Mouse (Mus musculus): Measurements from ENCODE around the gene Ghsr. TPM values are rescaled to one million over a fixed set of nuclear protein-coding genes. Genes with fewer than 3 reads are reported as not detected.

Gene Ghsr
- total and polyA plus RNA-seq, 3 experiments = not detected

GRCm38 (mm10) chr3:27348462-27348861 is 22.7 kb upstream of the Ghsr start:
- Histone ChIP-seq H3K36me3 (replicated peaks in 1 of 2; ENCODE audit: control insufficient read depth in 1 of 2, insufficient read depth in 1 of 2, low read length in 1 of 2) (no peaks in the 10 kb centered on the region), H3K9ac (ENCODE audit: insufficient read depth, low read depth) (no peak overlapping the region), H3K4me2 (ENCODE audit: insufficient read depth, low read depth, poor library complexity, severe bottlenecking) (no peak overlapping the region), H3K4me1 (ENCODE audit: control insufficient read depth in 1 of 2, insufficient read depth in 2 of 2) (no peaks in the 10 kb centered on the region), H3K4me3 (replicated peaks in 1 of 3; ENCODE audit: low read depth in 2 of 3, low read length in 2 of 3, poor library complexity in 1 of 3) (no peak overlapping the region), H3K79me2 (replicated peaks; ENCODE audit: control insufficient read depth, extremely low read depth, insufficient read depth, poor library complexity, severe bottlenecking) (no peaks in the 10 kb centered on the region), H3K27me3 (replicated peaks) (no peaks in the 10 kb centered on the region), H3K9me3 (replicated peaks; ENCODE audit: low read length) (no peaks in the 10 kb centered on the region), H3K27ac (ENCODE audit: insufficient read depth, low read depth) (no peak overlapping the region)
- DNase-seq (ENCODE audit: extremely low read depth) = no peak
- in situ Hi-C loops (cut with MboI; ENCODE audit: low pct_ligation_motif_present, low pct_unique_long_range_greater_than_20kb, low sequenced_read_pairs) (no loop called here), dilution Hi-C loops (cut with MboI; ENCODE audit: extremely low pct_ligation_motif_present, extremely low pct_unique_long_range_greater_than_20kb, low sequenced_read_pairs) (no loop called here)
- TF ChIP-seq ZKSCAN1 (IDR thresholded peaks at IDR 0.05; ENCODE audit: borderline replicate concordance, low read depth, low read length) (no peak), HCFC1 (IDR thresholded peaks at IDR 0.05; ENCODE audit: low read depth, low read length) (no peak), NELFE (IDR thresholded peaks at IDR 0.05; ENCODE audit: low read depth, low read length) (no peak), ZMIZ1 (IDR thresholded peaks at IDR 0.05; ENCODE audit: low read depth, low read length) (no peak), E2F4 (IDR thresholded peaks at IDR 0.05; ENCODE audit: insufficient replicate concordance, low read depth, low read length) (no peak), CHD1 (IDR thresholded peaks at IDR 0.05; ENCODE audit: low read depth, low read length) (no peak), RCOR1 (conservative IDR thresholded peaks at IDR 0.05; ENCODE audit: low read depth, low read length) (no peak), MYC (IDR thresholded peaks at IDR 0.05; ENCODE audit: low read depth, low read length) (no peak), KAT2A (IDR thresholded peaks at IDR 0.05; ENCODE audit: insufficient replicate concordance, low read length) (no peak), MAZ (IDR thresholded peaks at IDR 0.05; ENCODE audit: low read depth, low read length) (no peak), TBP (conservative IDR thresholded peaks at IDR 0.05; ENCODE audit: low read depth, low read length) (no peak), POLR2AphosphoS2 (IDR thresholded peaks at IDR 0.05; ENCODE audit: low read depth, low read length) (no peak)

GRCm38 (mm10) chr3:27351105-27351504 is 20.0 kb upstream of the Ghsr start:
- dilution Hi-C loops (cut with MboI; ENCODE audit: extremely low pct_ligation_motif_present, extremely low pct_unique_long_range_greater_than_20kb, low sequenced_read_pairs) = no loop called here

More at GRCm38 (mm10) chr3:27351105-27351504, 20.0 kb upstream of the Ghsr start:
- no peaks in the 10 kb centered on the region for H3K4me1 ChIP-seq (ENCODE audit: control insufficient read depth in 1 of 2, insufficient read depth in 2 of 2)
- H3K9me3 ChIP-seq (replicated peaks; ENCODE audit: low read length) = no peaks in the 10 kb centered on the region
- in situ Hi-C loops (cut with MboI; ENCODE audit: low pct_ligation_motif_present, low pct_unique_long_range_greater_than_20kb, low sequenced_read_pairs) = no loop called here
- no peaks in the 10 kb centered on the region for H3K79me2 ChIP-seq (replicated peaks; ENCODE audit: control insufficient read depth, extremely low read depth, insufficient read depth, poor library complexity, severe bottlenecking)
- H3K9ac ChIP-seq (ENCODE audit: insufficient read depth, low read depth) = no peak overlapping the region
- DNase-seq (ENCODE audit: extremely low read depth) = no peak
- H3K27me3 ChIP-seq (replicated peaks) = no peaks in the 10 kb centered on the region
- no peak overlapping the region for H3K4me3 ChIP-seq (replicated peaks in 1 of 3; ENCODE audit: low read depth in 2 of 3, low read length in 2 of 3, poor library complexity in 1 of 3)
- no peak overlapping the region for H3K27ac ChIP-seq (ENCODE audit: insufficient read depth, low read depth)
- H3K36me3 ChIP-seq (replicated peaks in 1 of 2; ENCODE audit: control insufficient read depth in 1 of 2, insufficient read depth in 1 of 2, low read length in 1 of 2) = no peaks in the 10 kb centered on the region
- H3K4me2 ChIP-seq (ENCODE audit: insufficient read depth, low read depth, poor library complexity, severe bottlenecking) = no peak overlapping the region
- TF ChIP-seq GABPA (IDR thresholded peaks at IDR 0.05; ENCODE audit: insufficient replicate concordance, low read depth, low read length) (no peak), RCOR1 (conservative IDR thresholded peaks at IDR 0.05; ENCODE audit: low read depth, low read length) (no peak), JUND (conservative IDR thresholded peaks at IDR 0.05; ENCODE audit: low read depth, low read length) (no peak), UBTF (IDR thresholded peaks at IDR 0.05; ENCODE audit: low read depth, low read length) (no peak), BHLHE40 (IDR thresholded peaks at IDR 0.05; ENCODE audit: low read depth, low read length) (no peak), CHD1 (IDR thresholded peaks at IDR 0.05; ENCODE audit: low read depth, low read length) (no peak), ETS1 (conservative IDR thresholded peaks at IDR 0.05; ENCODE audit: low read depth, low read length) (no peak), MAFK (IDR thresholded peaks at IDR 0.05; ENCODE audit: insufficient replicate concordance, low read length) (no peak), NELFE (IDR thresholded peaks at IDR 0.05; ENCODE audit: low read depth, low read length) (no peak), MAX (IDR thresholded peaks at IDR 0.05; ENCODE audit: low read length) (no peak), MYC (IDR thresholded peaks at IDR 0.05; ENCODE audit: low read depth, low read length) (no peak), KAT2A (IDR thresholded peaks at IDR 0.05; ENCODE audit: insufficient replicate concordance, low read length) (no peak), CTCF (conservative IDR thresholded peaks at IDR 0.05 in 1 of 2, IDR thresholded peaks at IDR 0.05 in 1 of 2; ENCODE audit: low read depth in 2 of 2, low read length in 2 of 2) (no peak), TBP (conservative IDR thresholded peaks at IDR 0.05; ENCODE audit: low read depth, low read length) (no peak), USF1 (IDR thresholded peaks at IDR 0.05; ENCODE audit: low read depth, low read length) (no peak)

Measured in CH12.LX (cell line).